Mouse (Mus musculus): ENCODE results near the gene Cdcp2. TPM values are rescaled to one million over a fixed set of nuclear protein-coding genes. Genes with fewer than 3 reads are reported as not detected.

Gene Cdcp2
- total RNA-seq, 2 experiments from 2014 or later: not detected

DNA sequence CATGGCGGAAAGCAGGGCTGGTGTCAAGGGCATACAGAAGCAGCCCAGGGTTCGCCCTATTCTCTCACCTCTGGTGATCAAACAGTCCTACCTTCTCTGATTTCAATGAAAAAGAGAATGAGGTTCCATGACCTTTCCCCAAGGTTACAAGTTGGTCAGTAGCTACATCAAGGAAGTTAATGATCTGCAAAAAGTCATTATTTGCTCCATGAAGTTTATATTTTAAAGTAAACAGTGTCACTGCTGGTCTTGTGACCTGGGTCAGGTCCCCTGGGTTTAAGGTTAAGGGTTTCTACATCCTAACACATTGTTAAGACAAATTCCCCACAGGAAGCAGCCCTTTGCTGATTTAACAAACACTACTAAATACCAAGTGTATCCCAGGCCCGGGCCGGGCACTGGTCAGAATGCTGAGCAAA is 60.3 kb downstream of the Cdcp2 start:
- Histone ChIP-seq H3K4me3 (no peak overlapping the region), H3K27ac (no peak overlapping the region)
- TF ChIP-seq CTCF (conservative IDR thresholded peaks at IDR 0.05): no peak
- DNase-seq (ENCODE audit: low spot score in 2 of 2): no peak

DNA sequence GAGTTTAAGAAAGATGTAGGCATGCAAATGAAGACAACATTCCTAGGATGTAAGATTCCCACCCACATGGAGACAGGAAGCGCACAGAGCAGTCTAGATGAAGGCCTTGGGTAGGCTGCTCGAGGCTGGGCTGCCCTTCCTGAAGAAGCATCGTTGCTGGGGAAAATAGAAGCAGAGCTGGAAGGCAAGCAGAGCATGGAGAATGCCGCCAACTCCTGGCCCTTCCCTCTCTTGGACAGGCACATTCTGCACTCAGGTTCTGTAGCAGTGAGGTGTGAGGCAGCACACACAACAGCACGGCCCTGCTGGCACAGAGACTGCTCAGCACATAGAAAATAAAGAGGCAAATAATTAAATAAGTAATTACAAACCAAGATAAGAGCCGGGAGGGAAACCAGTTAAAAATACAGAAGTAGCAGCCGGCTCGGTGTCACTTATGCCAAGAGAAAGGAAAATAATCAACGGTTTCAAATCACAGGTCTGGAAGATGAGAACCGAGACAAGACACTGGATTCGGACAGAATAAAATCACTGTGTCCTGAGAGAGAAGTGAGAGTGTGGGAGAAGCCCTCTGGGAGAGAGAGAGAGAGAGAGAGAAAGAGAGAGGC is 62.6 kb downstream of the Cdcp2 start:
- Histone ChIP-seq H3K27ac (no peak overlapping the region), H3K4me3 (no peak overlapping the region)
- no peak for DNase-seq (ENCODE audit: low spot score in 2 of 2)
- TF ChIP-seq CTCF (conservative IDR thresholded peaks at IDR 0.05): no peak

GRCm38 (mm10) chr4:107160181-107160580 is 63.5 kb downstream of the Cdcp2 start:
- Histone ChIP-seq H3K4me3 (no peak overlapping the region), H3K27ac (no peak overlapping the region)
- DNase-seq (ENCODE audit: low spot score in 2 of 2): no peak
- TF ChIP-seq CTCF (conservative IDR thresholded peaks at IDR 0.05): no peak

Other genes starting within 250 kb of the Cdcp2 start
- gene Ssbp3, start 186.2 kb upstream of the Cdcp2 start, total RNA-seq (2021): 100 to 1,000 TPM; 157 TPM
- 10 to 100 TPM; 59.4 to 59.9 TPM for gene Mrpl37, start 30.0 kb upstream of the Cdcp2 start, total RNA-seq (2021)
- gene Cyb5rl, start 29.9 kb upstream of the Cdcp2 start, total RNA-seq (2021): 1 to 10 TPM; 3.9 to 9.6 TPM
- 100 to 1,000 TPM; 207 TPM for gene Tmem59, start 81.5 kb downstream of the Cdcp2 start, total RNA-seq (2021)
- gene Tceanc2, start 82.2 kb downstream of the Cdcp2 start, total RNA-seq (2021): 10 to 100 TPM; 14.6 to 18.0 TPM
- gene Ldlrad1, start 112.3 kb downstream of the Cdcp2 start, total RNA-seq (2021): not detected
- gene Lrrc42, start 156.6 kb downstream of the Cdcp2 start, total RNA-seq (2021): 10 to 100 TPM; 31.7 to 33.4 TPM
- gene Hspb11, start 156.7 kb downstream of the Cdcp2 start, total RNA-seq (2021): 10 to 100 TPM; 22.9 to 26.0 TPM
- gene Dio1, start 210.3 kb downstream of the Cdcp2 start, total RNA-seq (2021): not detected
- gene Yipf1, start 217.5 kb downstream of the Cdcp2 start, total RNA-seq (2021): 10 to 100 TPM; 49.4 to 51.2 TPM